Mouse (Mus musculus): ENCODE measurements at regions not wholly inside any gene's neighbourhood (a gene's known extent, or its start where the extent isn't known, plus 50 kb on each side); places are given as distances from the start of the nearest gene placed in this dataset.
A peak's percentile ranks its signal among the peaks of the same experiment; 100 is the strongest.
"Not testable (repeated sequence)": the region's sequence is repeated elsewhere in the genome, so short reads cannot be mapped to it uniquely, and the experiment has no call there.

- peak; percentile 18 for DNase-seq
Measured at GRCm38 (mm10) chr10:119146342-119146741, 93.5 kb downstream of the Cand1 start.

- no peak for DNase-seq
Measured at GRCm38 (mm10) chr10:119142866-119143265, 97.0 kb downstream of the Cand1 start.

GRCm38 (mm10) chr10:119142307-119142706 is 97.5 kb downstream of the Cand1 start:
- no peak for DNase-seq

- no peak for DNase-seq
Measured at GRCm38 (mm10) chr10:119138237-119138636, 101.6 kb downstream of the Cand1 start.

- DNase-seq = no peak
Measured at GRCm38 (mm10) chr10:119135489-119135924, 104.3 kb downstream of the Cand1 start.

- DNase-seq = no peak
Measured at GRCm38 (mm10) chr10:119134797-119135488, 104.9 kb downstream of the Cand1 start.

GRCm38 (mm10) chr10:119131977-119132376 is 107.9 kb downstream of the Cand1 start:
- no peak for DNase-seq

- DNase-seq = no peak
Measured at GRCm38 (mm10) chr10:119130676-119131075, 109.2 kb downstream of the Cand1 start.

- no peak for DNase-seq
Measured at GRCm38 (mm10) chr10:119128035-119128434, 111.8 kb downstream of the Cand1 start.

- DNase-seq = no peak
Measured at GRCm38 (mm10) chr10:119123517-119123916, 116.3 kb downstream of the Cand1 start.

GRCm38 (mm10) chr10:119122347-119122746 is 117.5 kb downstream of the Cand1 start:
- no peak for DNase-seq

- DNase-seq = no peak
Measured at GRCm38 (mm10) chr10:119121575-119121974, 118.3 kb downstream of the Cand1 start.

- DNase-seq = peak; percentile 19
Measured at GRCm38 (mm10) chr10:119116843-119117390, 122.9 kb downstream of the Cand1 start.

- DNase-seq = not testable (repeated sequence)
Measured at GRCm38 (mm10) chr10:119115200-119115599, 124.7 kb downstream of the Cand1 start.

- no peak for DNase-seq
Measured at GRCm38 (mm10) chr10:119114653-119115052, 125.2 kb downstream of the Cand1 start.

- DNase-seq = no peak
Measured at GRCm38 (mm10) chr10:119111886-119112285, 128.0 kb downstream of the Cand1 start.

GRCm38 (mm10) chr10:119111409-119111808 is 128.4 kb downstream of the Cand1 start:
- DNase-seq = no peak

GRCm38 (mm10) chr10:119110614-119111013 is 129.2 kb downstream of the Cand1 start:
- no peak for DNase-seq

- no peak for DNase-seq
Measured at GRCm38 (mm10) chr10:119109207-119109606, 130.6 kb downstream of the Cand1 start.

- no peak for DNase-seq
Measured at GRCm38 (mm10) chr10:119107728-119108127, 132.1 kb downstream of the Cand1 start.

GRCm38 (mm10) chr10:119106105-119106504 is 133.8 kb downstream of the Cand1 start:
- no peak for DNase-seq

- DNase-seq = peak; percentile 31
Measured at GRCm38 (mm10) chr10:119105279-119105881, 134.5 kb downstream of the Cand1 start.

GRCm38 (mm10) chr10:119100511-119100910 is 139.3 kb downstream of the Cand1 start:
- no peak for DNase-seq
